Mouse (Mus musculus): ENCODE measurements around the gene Lpar1.

DNA sequence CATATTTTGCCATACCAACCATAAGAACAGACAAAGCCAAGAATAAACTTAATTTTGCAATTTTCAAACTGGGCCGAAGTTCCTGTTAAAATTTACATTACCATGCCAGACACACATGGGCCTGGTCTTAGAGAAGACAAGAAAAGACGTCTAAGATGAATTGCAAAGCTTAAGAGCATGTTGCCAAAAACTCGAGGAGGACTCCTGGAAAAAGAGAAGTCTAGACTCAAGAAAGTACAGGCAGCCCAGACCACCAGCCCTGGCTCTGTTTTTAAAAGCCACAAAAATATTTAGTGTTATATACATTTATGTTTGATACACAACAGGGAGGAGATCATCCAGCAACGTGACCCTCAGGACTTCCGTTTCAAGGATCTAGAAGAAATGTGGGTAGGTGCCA lies 37.5 kb downstream of the Lpar1 start:
- TF ChIP-seq TAL1 (IDR thresholded peaks at IDR 0.05; ENCODE audit: low read length) (no peak), GATA1 (IDR thresholded peaks at IDR 0.05; ENCODE audit: low read length) (no peak)

Measured in erythroblast, embryonic 14.5 days (primary cell).